Mouse (Mus musculus) bone marrow, adult 2 months (tissue): Measurements from ENCODE around the gene Timm29.

Source experiments
- CTCF ChIP-seq: fragments of 200-500 bp; IDR thresholded peaks from 2 replicates; pipeline ENCODE4 v1.5.1; 2011; ENCODE audit warnings: low read length, control low read depth; ENCODE audit not compliant: control insufficient read depth, insufficient read depth
- POLR2A ChIP-seq: fragments of 200-500 bp; IDR thresholded peaks from 2 replicates; pipeline ENCODE4 v1.6.1; 2011; ENCODE audit warnings: low read depth, mild to moderate bottlenecking, control low read depth, low read length, borderline replicate concordance; ENCODE audit not compliant: control insufficient read depth

- TF ChIP-seq CTCF: peak; percentile 59; the same call in 1 of the 2 replicates
- TF ChIP-seq POLR2A: peak; percentile 22; the same call in 1 of the 2 replicates
Observed at GRCm38 (mm10) chr9:21545916-21546788, 46.4 kb upstream of the Timm29 start.
